Mouse (Mus musculus) embryonic facial prominence, embryonic 14.5 days (tissue): ENCODE measurements around the gene Hsph1. TPM values are rescaled to one million over a fixed set of nuclear protein-coding genes. Genes with fewer than 3 reads are reported as not detected.
A peak's percentile ranks its signal among the peaks of the same experiment; 100 is the strongest.

Experiments used
- ATAC-seq: fragments of 200-750 bp; cut with Nextera tagmentation; 2 replicates; pipeline ENCODE4 v1.8.0; 2017; ENCODE audit warnings: low read depth, moderate number of reproducible peaks, moderate TSS enrichment
- DNase-seq: peaks from one replicate; pipeline ENCODE4 v3.0.0-alpha.2; 2015; ENCODE audit warnings: low spot score
- H3K27ac ChIP-seq: fragments of 300-500 bp; sonication (generic); replicated peaks from 2 replicates; pipeline ENCODE4 v1.5.1; 2014; ENCODE audit warnings: low read depth, mild to moderate bottlenecking, low read length, moderate library complexity
- H3K27me3 ChIP-seq: fragments of 300-500 bp; sonication (generic); replicated peaks from 2 replicates; pipeline ENCODE4 v1.6.1; 2014; ENCODE audit warnings: low read length; ENCODE audit not compliant: control insufficient read depth, insufficient read depth
- H3K36me3 ChIP-seq: fragments of 300-500 bp; sonication (generic); 2 replicates; pipeline ENCODE4 v1.6.1; 2014; ENCODE audit warnings: low read length, mixed read lengths; ENCODE audit not compliant: control insufficient read depth, insufficient read depth
- H3K4me1 ChIP-seq: fragments of 300-500 bp; sonication (generic); 2 replicates; pipeline ENCODE4 v1.6.1; 2014; ENCODE audit warnings: antibody characterized with exemption, low read length; ENCODE audit not compliant: control insufficient read depth, insufficient read depth
- H3K4me2 ChIP-seq: fragments of 300-500 bp; sonication (generic); 2 replicates; pipeline ENCODE4 v1.6.1; 2014; ENCODE audit warnings: low read depth, mild to moderate bottlenecking, low read length, moderate library complexity, mixed read lengths
- H3K4me3 ChIP-seq: fragments of 300-500 bp; sonication (generic); 2 replicates; pipeline ENCODE4 v1.5.1; 2014; ENCODE audit warnings: low read depth, mild to moderate bottlenecking, low read length
- H3K9ac ChIP-seq: fragments of 300-500 bp; sonication (generic); 2 replicates; pipeline ENCODE4 v1.6.1; 2014; ENCODE audit warnings: low read depth, mild to moderate bottlenecking, low read length, moderate library complexity, mixed read lengths
- H3K9me3 ChIP-seq: fragments of 300-500 bp; sonication (generic); 2 replicates; pipeline ENCODE4 v1.6.1; 2016; ENCODE audit warnings: low read length; ENCODE audit not compliant: control insufficient read depth
- WGBS: fragments of 180-500 bp; shearing (Covaris S2); extraction: QIAGEN DNeasy Blood & Tissue Kit; methylation state at CpG from one replicate; pipeline ENCODE4 v1.1.7; 2014; 5-methylcytosine and 5-hydroxymethylcytosine counted together
- polyA plus RNA-seq: library from polyadenylated mRNA; unstranded; fragments of >200 nt; fragmentation: Nextera tagmentation; extraction: Ambion mirVana; gene quantifications from 2 replicates; pipeline ENCODE4 v1.2.1, GENCODE M21; 2014

The Hsph1 gene
- polyA plus RNA-seq, 1 experiment from 2014 or later = 67.0 TPM

DNA sequence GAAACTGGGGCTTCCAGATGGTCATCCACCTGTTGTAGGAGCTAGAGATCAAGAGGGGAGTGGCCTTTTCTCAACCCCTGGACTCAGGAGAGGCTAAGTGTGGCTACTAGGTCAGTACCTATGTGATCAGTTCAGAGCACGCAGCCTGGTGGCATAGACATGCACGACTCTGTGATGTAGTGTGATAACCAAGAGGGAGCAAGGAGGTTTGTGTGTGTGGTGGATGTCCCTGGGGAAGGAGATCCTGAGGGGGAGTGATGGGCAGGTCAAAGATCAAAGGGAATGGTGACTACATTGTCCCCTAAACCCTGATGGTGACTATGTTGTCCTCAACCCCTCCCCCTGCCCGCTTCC, 24.0 kb downstream of the Hsph1 start:
- Histone ChIP-seq H3K4me3 (no peak overlapping the region), H3K4me2 (no peak overlapping the region), H3K27ac (no peak overlapping the region), H3K9ac (no peak overlapping the region), H3K36me3 (peaks cover 21% of the 10 kb centered on the region), H3K27me3 (no peaks in the 10 kb centered on the region), H3K4me1 (peaks cover 8% of the 10 kb centered on the region; the same call in 1 of the 2 replicates), H3K9me3 (no peaks in the 10 kb centered on the region)
- DNase-seq (no peak), ATAC-seq (no peak)
- 58% methylated on average over 3 of the region's 3 CpGs for WGBS

DNA sequence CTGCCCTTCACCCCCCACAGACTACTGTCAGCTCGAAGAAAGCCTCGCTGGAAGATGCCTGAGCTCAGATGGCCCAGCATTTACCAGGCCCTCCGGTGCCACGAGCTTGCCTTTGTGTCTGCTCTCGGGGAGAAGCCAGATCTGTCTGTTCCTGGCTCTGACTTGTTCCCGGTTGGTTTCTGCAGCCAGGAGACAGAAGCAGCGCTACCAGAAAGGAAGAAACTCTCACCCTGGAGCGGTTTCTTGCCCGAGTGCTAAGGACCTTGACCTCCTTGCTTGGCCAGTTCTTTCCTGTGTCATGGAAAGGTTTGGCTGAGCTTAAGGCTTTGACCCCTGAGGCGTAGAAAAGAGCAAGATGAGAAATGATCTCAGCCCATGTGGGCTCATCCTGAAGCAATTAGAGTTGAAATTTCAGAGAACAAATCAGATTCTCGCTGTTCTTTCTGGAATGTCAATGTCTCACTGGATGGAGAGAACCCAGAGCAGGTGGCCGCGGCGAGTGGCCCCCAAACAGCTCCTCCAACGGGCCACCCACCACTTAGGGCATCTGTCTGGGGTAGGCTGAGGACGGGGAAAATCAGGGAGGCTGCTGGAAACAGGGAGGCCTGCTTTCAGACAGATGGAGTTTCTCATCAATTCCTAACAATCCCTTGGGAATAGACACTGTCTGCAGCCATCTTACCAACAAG, 24.6 kb downstream of the Hsph1 start:
- H3K9ac ChIP-seq = peak overlapping the region; percentile 14; the same call in 1 of the 2 replicates
- ATAC-seq (no peak; the same call in 1 of the 2 replicates), DNase-seq (no peak)
- peaks cover 8% of the 10 kb centered on the region; the same call in 1 of the 2 replicates for H3K4me1 ChIP-seq
- no peak overlapping the region for H3K27ac ChIP-seq
- 30% methylated on average over 16 of the region's 16 CpGs for WGBS
- no peak overlapping the region for H3K4me2 ChIP-seq
- H3K4me3 ChIP-seq = no peak overlapping the region
- no peaks in the 10 kb centered on the region for H3K9me3 ChIP-seq
- H3K27me3 ChIP-seq = no peaks in the 10 kb centered on the region
- H3K36me3 ChIP-seq = peaks cover 16% of the 10 kb centered on the region

DNA sequence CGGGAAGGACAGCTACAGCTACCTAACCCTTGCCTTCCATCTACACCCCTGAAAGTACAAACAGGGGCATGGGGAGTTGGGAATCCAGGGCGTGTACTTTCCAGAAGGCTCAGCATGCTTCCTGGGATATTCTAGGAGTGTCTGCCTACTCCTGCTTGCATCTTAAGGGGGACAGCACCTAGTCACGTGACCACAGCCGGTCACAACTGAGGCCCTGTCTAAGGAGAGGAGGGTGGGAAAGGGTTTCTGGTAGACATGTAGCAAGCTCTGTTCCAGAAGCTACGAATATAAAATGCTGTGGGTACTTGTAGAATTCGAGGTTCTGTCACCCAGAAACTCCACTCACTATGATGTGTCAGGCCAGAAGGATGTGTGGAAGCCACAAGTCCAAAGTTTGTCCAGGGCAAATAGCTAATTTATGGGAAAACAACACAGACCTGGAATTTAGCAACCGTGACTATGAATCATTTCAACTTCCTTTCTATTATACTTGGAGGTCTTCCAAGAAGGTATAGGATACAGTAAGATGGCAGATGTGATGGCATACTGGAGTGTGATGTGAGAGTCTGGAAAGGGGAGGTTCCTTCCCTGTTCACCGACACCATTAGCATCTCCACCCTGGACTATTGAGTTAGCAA, 29.0 kb downstream of the Hsph1 start:
- no peak overlapping the region for H3K9ac ChIP-seq
- no peaks in the 10 kb centered on the region for H3K9me3 ChIP-seq
- 76% methylated on average over 8 of the region's 8 CpGs for WGBS
- H3K4me3 ChIP-seq = no peak overlapping the region
- H3K4me2 ChIP-seq = no peak overlapping the region
- H3K27me3 ChIP-seq = no peaks in the 10 kb centered on the region
- no peaks in the 10 kb centered on the region for H3K36me3 ChIP-seq
- no peak overlapping the region for H3K27ac ChIP-seq
- ATAC-seq (no peak), DNase-seq (no peak)
- peaks cover 7% of the 10 kb centered on the region; the same call in 1 of the 2 replicates for H3K4me1 ChIP-seq

GRCm38 (mm10) chr5:149603241-149603640, 32.9 kb downstream of the Hsph1 start:
- H3K27me3 ChIP-seq = no peaks in the 10 kb centered on the region
- no peak overlapping the region for H3K9ac ChIP-seq
- no peak overlapping the region for H3K4me3 ChIP-seq
- no peaks in the 10 kb centered on the region for H3K36me3 ChIP-seq
- H3K9me3 ChIP-seq = no peaks in the 10 kb centered on the region
- H3K4me1 ChIP-seq = no peaks in the 10 kb centered on the region
- no peak for ATAC-seq
- WGBS = 67% methylated on average over 3 of the region's 3 CpGs
- no peak overlapping the region for H3K27ac ChIP-seq
- DNase-seq = no peak
- H3K4me2 ChIP-seq = no peak overlapping the region

- no peaks in the 10 kb centered on the region for H3K27me3 ChIP-seq
- H3K27ac ChIP-seq = no peak overlapping the region
- H3K4me2 ChIP-seq = no peak overlapping the region
- no peak overlapping the region for H3K4me3 ChIP-seq
- 97% methylated on average over 3 of the region's 3 CpGs for WGBS
- no peaks in the 10 kb centered on the region for H3K36me3 ChIP-seq
- H3K9me3 ChIP-seq = no peaks in the 10 kb centered on the region
- DNase-seq (no peak), ATAC-seq (no peak)
- no peaks in the 10 kb centered on the region for H3K4me1 ChIP-seq
- no peak overlapping the region for H3K9ac ChIP-seq
These were observed 34.2 kb downstream of the Hsph1 start for GRCm38 (mm10) chr5:149601996-149602395.

- ATAC-seq (no peak; the same call in 1 of the 2 replicates), DNase-seq (no peak)
- Histone ChIP-seq H3K36me3 (no peaks in the 10 kb centered on the region), H3K4me2 (no peak overlapping the region), H3K9me3 (no peaks in the 10 kb centered on the region), H3K27ac (no peak overlapping the region), H3K9ac (no peak overlapping the region), H3K27me3 (no peaks in the 10 kb centered on the region), H3K4me1 (no peaks in the 10 kb centered on the region), H3K4me3 (no peak overlapping the region)
- WGBS = 42% methylated on average over 18 of the region's 18 CpGs
These were observed 38.8 kb downstream of the Hsph1 start for GRCm38 (mm10) chr5:149597351-149597750.

DNA sequence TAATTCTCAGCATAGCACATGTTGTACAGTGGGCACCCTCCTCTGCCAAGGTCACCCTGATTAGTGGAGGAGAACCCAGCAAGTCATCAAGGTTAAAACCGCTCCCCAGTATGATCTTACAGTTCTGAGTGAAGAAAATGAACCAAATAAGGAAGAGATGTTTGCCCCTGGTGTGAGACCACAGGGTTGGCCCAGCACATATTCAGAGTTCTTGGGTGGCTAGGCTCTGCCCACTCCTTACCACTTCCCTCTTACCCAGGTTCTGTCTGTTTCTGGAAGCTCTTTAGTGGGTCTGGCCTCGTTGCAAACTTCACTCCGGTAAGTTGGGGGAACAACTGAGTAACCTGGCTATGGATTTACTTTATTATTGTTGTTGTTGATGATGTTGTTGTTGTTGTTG, 42.0 kb downstream of the Hsph1 start:
- H3K4me2 ChIP-seq = no peak overlapping the region
- no peak for ATAC-seq
- H3K9me3 ChIP-seq = no peaks in the 10 kb centered on the region
- no peak overlapping the region for H3K9ac ChIP-seq
- H3K27ac ChIP-seq = no peak overlapping the region
- WGBS = 79% methylated on average over 3 of the region's 3 CpGs
- no peaks in the 10 kb centered on the region for H3K27me3 ChIP-seq
- no peaks in the 10 kb centered on the region for H3K4me1 ChIP-seq
- no peak for DNase-seq
- no peaks in the 10 kb centered on the region for H3K36me3 ChIP-seq
- H3K4me3 ChIP-seq = no peak overlapping the region

DNA sequence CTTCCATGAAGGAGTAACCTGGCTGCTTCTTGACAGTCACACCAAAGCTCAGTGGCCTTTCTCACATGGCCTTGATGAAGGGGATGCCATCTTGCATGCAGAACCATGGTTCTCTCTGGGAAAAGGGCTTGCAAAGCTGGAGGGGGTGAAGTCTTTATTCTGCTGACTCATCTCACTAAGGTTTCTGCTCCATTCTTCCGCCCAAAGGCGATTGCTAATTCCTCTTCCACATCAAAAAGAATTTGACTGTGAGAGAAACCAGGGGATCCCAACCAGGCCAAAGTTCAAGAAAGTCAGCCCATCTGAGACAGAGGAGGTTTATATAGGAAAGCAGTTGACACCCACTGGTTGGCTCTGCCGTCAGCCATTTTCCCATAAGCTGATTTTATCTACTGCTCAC, 46.2 kb downstream of the Hsph1 start:
- no peak overlapping the region for H3K27ac ChIP-seq
- no peak overlapping the region for H3K4me3 ChIP-seq
- no peak for ATAC-seq
- H3K4me2 ChIP-seq = no peak overlapping the region
- no peak overlapping the region for H3K9ac ChIP-seq
- no peaks in the 10 kb centered on the region for H3K36me3 ChIP-seq
- H3K27me3 ChIP-seq = no peaks in the 10 kb centered on the region
- no peak for DNase-seq
- H3K4me1 ChIP-seq = no peaks in the 10 kb centered on the region
- 74% methylated on average over 3 of the region's 3 CpGs for WGBS
- no peaks in the 10 kb centered on the region for H3K9me3 ChIP-seq
